21 mouse cellular contexts compared by ENCODE assay signal in the genomic region with DNA sequence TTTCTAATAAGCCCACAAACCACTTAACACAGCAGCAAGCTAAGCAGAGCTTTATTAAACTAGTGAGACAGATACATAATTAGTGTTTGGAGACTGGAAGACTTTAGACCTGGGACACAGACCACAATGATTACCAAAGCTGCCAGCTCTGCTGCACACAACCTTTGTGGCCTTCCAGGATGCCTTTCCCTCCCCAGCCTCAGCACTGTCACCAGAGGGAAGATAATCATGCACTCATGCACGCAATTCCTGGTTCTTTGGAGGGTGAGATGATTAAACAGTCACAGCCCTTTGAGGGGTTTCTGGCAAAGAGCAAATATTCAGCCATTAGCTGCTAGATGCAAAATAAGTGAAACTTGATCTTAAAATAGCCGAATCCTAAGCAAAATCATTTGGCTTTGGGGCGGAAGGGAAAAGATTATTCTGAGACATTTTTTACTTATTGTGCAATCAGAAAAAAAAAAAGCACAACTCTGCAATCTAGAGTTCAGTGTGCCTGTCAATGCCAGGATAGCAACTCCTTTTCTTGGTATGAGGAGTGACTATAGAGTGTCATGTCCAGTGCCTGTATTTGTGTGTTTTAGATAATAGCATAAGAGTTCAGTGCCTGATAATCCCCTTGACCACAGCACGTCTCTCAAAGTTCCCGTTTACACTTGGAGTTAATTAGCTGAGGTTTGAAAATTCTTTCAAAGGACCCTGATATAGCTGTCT. TPM values are rescaled to one million over a fixed set of nuclear protein-coding genes. Genes with fewer than 3 reads are reported as not detected.
A peak's percentile ranks its signal among the peaks of the same experiment; 100 is the strongest.
DNase-seq lines count a peak whose midpoint lies in the region; TF ChIP-seq lines count a peak whose summit lies in the region.
"Had no signal": no experiment of that assay in that cellular context is flagged by ENCODE, and none has a peak within 500 bp of the region (broad histone marks: within the 10 kb centered on the region; RNA-seq: fewer than 3 reads in every experiment).

No protein-coding gene starts in this region.

- H3K4me2 ChIP-seq in myocyte (ENCODE audit: low read depth): no peak overlapping the region

- no peak overlapping the region for H3ac ChIP-seq in myocyte (ENCODE audit: control insufficient read depth, insufficient read length)

- H3K36me3 ChIP-seq in heart, adult 2 months (ENCODE audit: control insufficient read depth, insufficient read depth, low read length): peaks cover 32% of the 10 kb centered on the region
- H3K36me3 ChIP-seq in myocyte (ENCODE audit: control insufficient read depth, insufficient read depth): no peaks in the 10 kb centered on the region
- H3K36me3 ChIP-seq: limb, embryonic 10.5 days had no signal

- no peak for DNase-seq in heart, adult 2 months
- no peak for DNase-seq in heart, postnatal 36 days
- peak; percentile 13 to 28 for DNase-seq in kidney, adult 8-10 months
- DNase-seq in kidney, adult 18-20 months: no peak
- peak; percentile 27 for DNase-seq in lung, postnatal 10 days
- no peak for DNase-seq in lung, postnatal 14 days
- no peak for DNase-seq in embryo, embryonic 10 days (ENCODE audit: low spot score)
- DNase-seq: adrenal gland, postnatal 36 days; cerebellum, adult 11-12 months; forebrain, postnatal 0 days; gastrocnemius, postnatal 36 days; lung, postnatal 36 days; right cerebral cortex, postnatal 25 days; thymus, postnatal 4 days had no signal

- WGBS in heart, adult 2 months: 45% methylated on average over 5 of the region's 5 CpGs

- no peak overlapping the region for H3K4me3 ChIP-seq in heart, adult 2 months
- H3K4me3 ChIP-seq in myocyte: no peak overlapping the region
- H3K4me3 ChIP-seq: limb, embryonic 10.5 days had no signal

- H3K27ac ChIP-seq in heart, adult 2 months: peak overlapping the region; percentile 51
- H3K27ac ChIP-seq: limb, embryonic 10.5 days had no signal

- no peak for TF ChIP-seq POLR2A in heart, adult 2 months (IDR thresholded peaks at IDR 0.05; ENCODE audit: insufficient read depth, low read depth, low read length)
- TF ChIP-seq POLR2A in myocyte (IDR thresholded peaks at IDR 0.05; ENCODE audit: insufficient read length, low read depth): no peak

- H3K9ac ChIP-seq in heart, adult 2 months (ENCODE audit: low read depth, low read length): no peak overlapping the region
- H3K9ac ChIP-seq: forebrain, postnatal 0 days had no signal

- TF ChIP-seq CTCF in heart, adult 2 months (IDR thresholded peaks at IDR 0.05): no peak

- peaks cover 16% of the 10 kb centered on the region for H3K4me1 ChIP-seq in heart, adult 2 months (ENCODE audit: control insufficient read depth, insufficient read depth, low read length)

- H3K27me3 ChIP-seq in heart, adult 2 months (ENCODE audit: control insufficient read depth, insufficient read depth, low read length): no peaks in the 10 kb centered on the region
- H3K27me3 ChIP-seq in myocyte (ENCODE audit: control insufficient read depth, insufficient read depth, insufficient read length): no peaks in the 10 kb centered on the region

- H3K79me2 ChIP-seq in heart, adult 2 months (replicated peaks; ENCODE audit: control insufficient read depth, insufficient read depth, low read length): peaks cover 2% of the 10 kb centered on the region; the same call in 1 of the 2 replicates
- no peaks in the 10 kb centered on the region for H3K79me2 ChIP-seq in myocyte (ENCODE audit: control insufficient read depth, insufficient read depth)

- no peak for TF ChIP-seq EP300 in heart, adult 2 months (IDR thresholded peaks at IDR 0.05; ENCODE audit: insufficient read depth, low read depth, low read length)

- intact Hi-C loops in heart, adult 2 months (cut with DNase I): no loop called here
- intact Hi-C loops in heart, postnatal 36 days (cut with DNase I): loop anchor here (10.0 kb wide), 1 partner anchor 46 kb away; no protein-coding TSS in a partner anchor

TF ChIP-seq in myocyte, 11 proteins besides CTCF, POLR2A, EP300 and RAD21:
- peak; percentile 56; the same call in 1 of the 2 replicates for TF ChIP-seq CEBPB (IDR thresholded peaks at IDR 0.05; ENCODE audit: insufficient read depth, poor library complexity, severe bottlenecking)
- no peak for TF ChIP-seq TCF3 (IDR thresholded peaks at IDR 0.05; ENCODE audit: insufficient read length, low read depth)
- TF ChIP-seq MAX (IDR thresholded peaks at IDR 0.05; ENCODE audit: low read depth): no peak
- TF ChIP-seq MYOD1 (IDR thresholded peaks at IDR 0.05; ENCODE audit: control insufficient read depth in 1 of 3, insufficient read length in 2 of 3, low read depth in 2 of 3): no peak
- TF ChIP-seq SRF (IDR thresholded peaks at IDR 0.05; ENCODE audit: control insufficient read depth, insufficient read length, low read depth): no peak
- no peak for TF ChIP-seq TCF12 (IDR thresholded peaks at IDR 0.05; ENCODE audit: insufficient read depth, poor library complexity, severe bottlenecking)
- TF ChIP-seq E2F4 (IDR thresholded peaks at IDR 0.05; ENCODE audit: insufficient read depth): no peak
- TF ChIP-seq MYOG (IDR thresholded peaks at IDR 0.05; ENCODE audit: control insufficient read depth in 1 of 3, insufficient read depth in 1 of 3, insufficient read length in 2 of 3, low read depth in 2 of 3): no peak
- TF ChIP-seq REST (IDR thresholded peaks at IDR 0.05; ENCODE audit: insufficient read depth, insufficient read length): no peak
TF ChIP-seq in myocyte: peak in this region for 1.

RNA-seq across cellular contexts. Expression of a gene that starts 5.0 kb away (rescaled TPM):
- 10 to 100 TPM in 1 of 2 experiments, 1 to 10 TPM in 1; 9.3 to 10.0 TPM for total RNA-seq in heart, adult 2 months (2021)
- polyA plus RNA-seq in heart, adult 2 months (2012; rRNA removed): 2.9 and 8.4 TPM in 2 replicates
- 1 to 10 TPM; 7.8 to 9.7 TPM for total RNA-seq in heart, postnatal 36 days (2021)
- 1.2 TPM for polyA plus RNA-seq in myocyte (2012; fragmentation: generic; extraction: Trizol)

RNA-seq across cellular contexts. Expression of a gene that starts 52.7 kb away (rescaled TPM):
- total RNA-seq in heart, adult 2 months (2021): not detected
- polyA plus RNA-seq in heart, adult 2 months (2012; rRNA removed): not detected in 2 replicates
- not detected for total RNA-seq in heart, postnatal 36 days (2021)
- 0.29 TPM for polyA plus RNA-seq in myocyte (2012; fragmentation: generic; extraction: Trizol)
- total RNA-seq: adrenal gland, postnatal 36 days; ES-E14; gastrocnemius, postnatal 36 days; neutrophil, adult 5-6 weeks had no signal
- polyA plus RNA-seq: forebrain, postnatal 0 days; intestine, embryonic 14.5 days; limb, embryonic 10.5 days; midbrain, embryonic 16.5 days; stomach, embryonic 14.5 days had no signal

Comparison
In these comparisons a context has a peak if more than half of its experiments do, and no peak if none do; other contexts are left out.
1. DNase-seq: peak in kidney, adult 8-10 months (2 of 2) and lung, postnatal 10 days (single experiment); none in heart, adult 2 months (0 of 2), heart, postnatal 36 days (0 of 2), kidney, adult 18-20 months (single experiment), lung, postnatal 14 days (single experiment) and embryo, embryonic 10 days (single experiment).